Mouse (Mus musculus) adrenal gland, adult 18-20 months (tissue): ENCODE results near the gene Svop. TPM values are rescaled to one million over a fixed set of nuclear protein-coding genes. Genes with fewer than 3 reads are reported as not detected.

Experiments
- DNase-seq, 2 experiments: peaks; one replicate each; pipeline ENCODE4 v3.0.0; 2021 to 2022; ENCODE audit warnings: low spot score in 2 of 2
- total RNA-seq, 2 experiments: library from RNA; stranded (reverse); gene quantifications; 1 replicate in 1 of 2; 2 replicates in 1 of 2; pipeline ENCODE4 v1.2.3; 2021

The Svop gene
- total RNA-seq, 2 experiments from 2014 or later = 2.9 TPM

GRCm38 (mm10) chr5:114106391-114106935 lies 15.1 kb upstream of the Svop start:
- DNase-seq = peak; percentile 34 to 47

DNA sequence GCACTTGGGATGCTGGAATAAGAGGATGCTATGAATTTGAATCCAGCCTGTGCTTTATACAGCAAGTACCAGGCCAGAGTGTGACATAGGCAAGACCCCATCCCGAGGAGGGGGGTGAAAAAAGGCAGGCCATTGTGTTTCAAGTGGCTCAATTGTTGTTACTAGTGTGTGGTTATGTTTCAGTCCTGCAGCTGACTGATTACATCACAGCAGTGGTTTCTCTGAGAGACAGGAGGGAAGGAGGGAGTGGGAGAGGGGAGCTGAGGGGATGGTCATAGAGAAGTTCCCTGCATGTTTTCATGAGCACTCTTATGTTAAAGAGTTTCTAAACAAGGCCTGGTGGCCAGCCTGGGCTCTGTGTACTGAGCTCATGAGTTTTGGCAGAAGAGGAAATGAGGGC lies 11.4 kb upstream of the Svop start:
- DNase-seq = no peak

DNA sequence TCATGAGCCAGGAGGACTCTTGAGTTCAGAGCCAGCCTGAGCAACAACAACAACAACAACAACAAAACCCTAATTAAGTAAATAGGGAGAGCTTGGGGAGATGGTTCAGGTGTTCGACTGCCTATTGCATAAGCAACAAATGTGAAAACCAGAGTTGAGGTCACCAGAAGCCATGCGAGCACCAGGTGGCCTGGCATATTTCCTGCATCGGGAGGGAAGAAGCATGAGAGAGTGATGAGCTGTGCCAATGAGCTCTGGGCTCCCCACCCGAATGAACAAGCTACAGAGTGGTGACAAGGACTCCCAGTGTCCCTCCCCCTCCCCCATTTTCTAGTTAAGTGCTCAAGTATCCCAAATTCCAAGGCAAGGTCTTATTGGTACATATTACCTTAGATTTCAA lies 10.5 kb upstream of the Svop start:
- DNase-seq = no peak

DNA sequence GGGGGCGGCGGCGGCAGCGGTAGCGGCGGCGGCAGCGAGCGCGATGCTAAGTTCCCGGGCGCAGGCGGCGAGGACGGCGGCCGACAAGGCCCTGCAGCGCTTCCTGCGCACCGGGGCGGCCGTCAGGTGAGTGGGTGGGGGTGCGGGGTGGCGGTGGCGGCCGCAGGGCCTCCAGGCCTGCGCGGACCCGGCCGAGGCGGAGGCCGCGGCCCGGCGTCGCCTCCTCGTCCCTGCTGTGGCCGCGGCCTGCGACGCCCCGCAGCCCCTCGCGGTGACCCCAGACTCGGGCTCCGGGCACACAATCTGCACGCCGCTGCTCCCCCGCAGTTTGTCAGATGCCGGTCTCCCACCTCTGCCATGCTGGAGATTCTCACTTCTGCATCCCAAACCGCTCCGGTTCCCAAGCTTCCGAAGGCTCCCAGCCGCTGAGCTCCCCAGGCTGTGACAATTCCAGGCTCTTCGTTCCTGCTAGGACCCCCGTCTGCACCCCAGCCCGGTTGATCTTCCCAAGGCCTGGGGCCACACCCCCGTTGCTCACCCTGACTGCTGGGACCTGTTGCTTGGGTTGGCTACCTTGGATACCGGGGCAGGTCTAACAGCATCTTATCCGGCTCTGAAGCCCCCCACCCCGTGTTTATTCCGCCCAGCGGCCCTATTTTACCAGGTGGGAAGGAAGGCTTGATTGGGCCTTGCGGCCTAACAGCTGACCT lies 9.2 kb upstream of the Svop start:
- no peak for DNase-seq

DNA sequence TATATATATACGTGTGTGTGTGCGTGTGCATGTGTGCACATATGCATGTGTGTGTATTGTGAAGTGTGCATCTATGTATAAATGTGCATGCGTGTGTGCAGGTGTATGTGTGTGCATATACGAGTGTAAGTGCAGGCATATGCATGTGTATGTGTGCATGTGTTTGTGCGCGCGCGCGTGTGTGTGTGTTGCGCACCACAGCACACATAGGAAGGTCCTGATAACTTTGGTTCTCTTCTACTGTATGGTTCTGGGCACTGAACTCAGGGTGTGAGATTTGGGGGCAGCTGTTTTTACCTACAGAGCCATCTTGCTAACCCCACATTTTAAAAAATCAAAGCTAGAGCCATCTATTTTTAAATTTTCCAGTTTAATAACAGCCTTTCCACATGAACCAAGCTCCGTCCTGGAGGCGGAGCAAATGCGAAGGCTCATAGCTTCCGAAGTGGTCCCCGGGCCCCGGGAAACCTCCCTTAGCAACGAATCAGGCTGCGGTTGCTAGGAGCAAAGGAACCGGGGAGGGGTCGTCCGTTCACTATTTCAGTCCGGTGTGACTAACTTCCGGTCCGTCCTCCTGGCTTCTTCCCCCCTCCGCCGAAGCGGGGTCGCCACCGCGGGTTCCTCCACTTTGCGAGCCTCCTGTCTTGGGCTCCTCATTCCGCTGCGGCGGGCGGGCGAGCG lies 8.5 kb upstream of the Svop start:
- DNase-seq = peak; percentile 94 to 95

GRCm38 (mm10) chr5:114090421-114091013 lies 853 bp downstream of the Svop start:
- DNase-seq = no peak

- no peak for DNase-seq
Measured at GRCm38 (mm10) chr5:114087875-114088480, 3.4 kb downstream of the Svop start.

DNA sequence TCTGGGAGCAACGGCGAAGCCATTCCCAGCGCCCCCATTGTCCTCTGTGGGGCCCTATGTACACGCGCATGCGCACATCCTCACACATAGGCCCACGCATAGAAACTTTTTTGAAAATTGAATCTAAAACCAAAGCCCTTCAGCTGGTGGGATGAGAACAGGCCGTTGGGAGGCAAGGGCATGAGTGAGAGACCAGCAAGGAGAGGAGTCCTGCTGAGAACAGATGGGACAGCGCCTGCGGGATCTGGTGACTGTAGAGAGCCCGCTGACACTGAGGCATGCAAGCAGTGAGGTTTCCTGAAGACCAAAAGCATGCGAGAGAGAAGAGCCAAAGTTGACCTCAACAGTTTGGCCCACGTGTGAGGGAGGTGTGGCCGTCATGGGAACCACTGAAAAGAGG lies 5.9 kb downstream of the Svop start:
- DNase-seq = no peak

DNA sequence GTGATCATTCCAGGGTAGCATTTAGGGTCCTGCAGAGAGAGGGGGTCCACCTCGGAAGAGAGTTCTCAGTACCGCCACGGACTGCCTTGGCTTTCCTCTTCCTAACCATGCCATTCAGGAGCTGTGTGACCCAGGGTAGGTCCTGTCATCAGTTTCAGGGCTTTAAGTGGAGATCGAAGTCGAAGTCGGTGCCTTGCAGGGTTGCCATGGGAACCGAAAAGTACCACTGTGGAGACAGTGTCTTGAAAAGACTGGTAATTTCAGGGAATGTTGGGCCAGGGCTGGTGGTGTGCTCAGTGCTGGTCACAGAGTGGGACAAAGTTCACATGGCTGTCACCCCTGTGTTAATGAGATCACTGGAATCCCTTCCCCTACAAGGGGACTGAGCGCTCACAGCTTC lies 14.4 kb downstream of the Svop start:
- DNase-seq = no peak

- no peak for DNase-seq
Measured at GRCm38 (mm10) chr5:114072262-114072661, 19.1 kb downstream of the Svop start.

- no peak for DNase-seq
Measured at GRCm38 (mm10) chr5:114070858-114071257, 20.5 kb downstream of the Svop start.

DNA sequence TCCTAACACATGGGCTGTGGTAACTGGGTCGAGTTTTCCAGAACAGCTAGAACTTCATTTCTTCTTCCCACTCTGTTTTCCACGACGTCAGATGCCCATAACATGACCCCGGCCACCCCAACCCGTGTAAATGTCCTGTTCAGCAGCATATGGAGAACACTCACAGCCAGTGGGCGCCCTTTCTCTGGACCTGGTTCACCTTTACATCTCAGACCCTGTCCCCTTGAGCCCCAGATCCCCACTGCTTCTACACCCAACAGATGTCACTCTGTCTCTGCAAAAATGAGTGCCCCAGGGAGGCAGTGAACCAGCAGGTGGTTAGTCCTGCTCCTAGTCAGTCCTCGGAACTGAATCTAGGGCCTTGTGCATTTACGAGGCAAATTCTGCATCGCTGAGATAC lies 23.4 kb downstream of the Svop start:
- no peak for DNase-seq

- DNase-seq = no peak
Measured at GRCm38 (mm10) chr5:114067543-114067942, 23.8 kb downstream of the Svop start.

GRCm38 (mm10) chr5:114066601-114067000 lies 24.8 kb downstream of the Svop start:
- DNase-seq = no peak

DNA sequence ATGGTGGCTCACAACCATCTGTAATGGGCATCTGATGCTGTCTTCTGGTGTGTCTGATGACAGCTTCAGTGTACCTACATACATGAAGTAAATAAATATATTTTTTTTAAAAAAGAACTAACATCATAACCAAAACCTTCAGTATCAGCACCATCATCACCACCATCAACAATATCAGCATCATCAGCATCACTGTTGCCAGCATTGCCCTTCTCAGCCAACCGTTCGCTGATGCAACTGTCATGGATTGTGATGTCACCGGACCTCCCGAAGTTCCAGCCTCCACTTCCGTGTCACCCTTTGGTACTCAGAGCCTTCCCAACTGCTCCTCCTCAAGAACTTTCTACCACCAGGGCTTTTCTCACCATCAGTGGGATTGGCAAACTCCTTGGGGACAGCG lies 26.2 kb downstream of the Svop start, which contains the start of gene Usp30:
Usp30 (plus strand) TSS at position 301 of the 400 bp plus-strand sequence.
- no peak for DNase-seq

DNA sequence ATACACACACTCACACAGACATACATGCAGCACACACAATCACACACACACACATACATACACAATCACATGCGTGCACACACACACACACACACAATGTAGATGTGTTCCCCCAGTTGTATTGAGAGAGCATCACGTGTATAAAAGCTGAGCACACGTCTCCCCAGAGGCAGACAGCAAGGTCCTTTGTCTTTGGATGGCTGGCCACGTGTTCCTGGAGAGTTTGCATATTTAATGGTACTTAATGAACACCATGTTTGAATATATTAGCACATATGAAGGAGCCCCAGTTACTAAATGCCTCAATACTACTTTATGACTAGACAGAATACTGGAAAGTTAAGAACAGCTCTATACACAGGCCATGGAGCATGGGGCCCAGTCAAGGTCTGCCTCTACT lies 27.4 kb downstream of the Svop start:
- no peak for DNase-seq

GRCm38 (mm10) chr5:114061675-114062074 lies 29.7 kb downstream of the Svop start:
- DNase-seq = no peak

DNA sequence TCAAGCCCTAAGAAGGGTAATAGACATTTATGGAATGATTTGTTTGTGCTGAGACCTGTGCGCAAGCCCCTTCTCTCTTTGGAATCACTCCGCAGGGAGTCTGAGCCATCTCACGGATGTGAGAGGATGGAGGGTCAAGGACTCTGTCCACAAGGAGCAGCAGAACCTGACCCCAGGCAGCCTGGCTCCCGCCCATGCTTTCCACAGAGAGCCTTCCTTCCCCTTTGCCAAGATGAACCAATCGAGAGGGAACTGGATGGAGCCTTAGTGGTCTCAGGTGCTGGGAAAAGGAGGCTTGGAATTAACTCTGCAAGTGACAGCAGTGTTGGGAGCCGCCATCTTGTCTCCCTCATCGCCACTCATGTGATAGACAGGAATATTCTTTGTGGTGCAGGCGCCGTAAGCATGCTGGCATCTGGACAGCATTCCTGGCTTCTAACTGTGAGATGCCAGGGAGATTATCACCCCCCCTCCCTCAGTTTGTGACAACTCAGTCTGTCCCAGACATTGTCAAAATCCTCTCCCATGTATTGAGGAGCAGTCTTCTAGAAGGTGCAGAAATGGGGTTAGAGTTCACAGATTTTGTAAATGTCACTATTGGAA lies 34.1 kb downstream of the Svop start:
- DNase-seq = no peak

DNA sequence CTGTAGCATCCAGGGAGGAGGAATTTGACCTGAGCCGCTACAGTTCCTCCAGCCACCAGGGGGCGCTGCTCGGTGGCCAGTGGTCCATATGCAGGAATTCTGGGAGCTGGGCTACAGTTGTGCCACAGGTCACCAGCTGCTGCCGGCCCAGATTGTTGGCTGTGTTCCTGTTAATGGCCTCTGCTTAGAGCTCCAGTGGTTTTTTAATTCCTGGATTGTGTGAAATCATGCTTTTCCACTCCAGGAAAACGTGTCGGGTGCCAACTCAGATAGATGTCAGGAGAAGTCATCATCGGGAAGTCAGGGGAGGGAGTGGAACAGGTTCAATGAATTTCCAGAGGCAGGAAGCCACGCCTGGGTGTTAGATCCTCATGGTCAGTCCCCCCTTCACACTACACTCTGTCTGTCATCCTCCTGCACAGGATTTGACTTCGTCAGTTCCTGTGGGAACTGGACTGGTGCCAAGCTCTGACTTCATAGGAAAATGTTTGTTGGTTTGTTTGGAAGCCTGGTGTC lies 39.1 kb downstream of the Svop start:
- DNase-seq = peak; percentile 72 to 80

DNA sequence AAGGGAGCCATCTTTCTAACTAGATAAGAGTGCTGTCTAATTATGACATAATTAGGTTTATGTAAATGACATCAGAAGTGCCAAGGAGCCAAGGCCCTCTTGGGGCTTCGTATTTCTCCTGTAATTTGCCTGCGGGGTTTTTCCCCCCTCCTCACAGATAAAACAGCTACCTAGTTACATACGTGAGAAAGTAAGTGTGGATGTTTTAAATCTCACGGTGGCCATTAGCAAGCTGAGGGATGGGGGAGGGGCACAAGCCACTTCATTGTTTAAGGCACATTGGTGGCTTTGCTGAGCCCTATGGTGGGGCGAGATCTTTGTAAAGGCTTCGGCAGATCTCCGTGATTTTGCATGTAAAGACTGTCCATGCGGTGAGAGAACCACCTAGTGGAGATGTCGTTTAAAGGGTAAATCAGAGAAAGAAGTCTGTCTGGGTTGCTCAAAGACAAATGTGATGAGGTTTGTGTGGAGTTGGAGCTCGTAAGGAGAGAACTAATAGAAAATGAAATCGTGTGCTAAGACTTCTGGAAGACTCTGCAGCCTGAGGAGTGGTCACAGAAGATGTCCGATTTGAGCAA lies 42.5 kb downstream of the Svop start:
- DNase-seq = no peak

GRCm38 (mm10) chr5:114047182-114047581 lies 44.2 kb downstream of the Svop start:
- no peak for DNase-seq
